Mouse (Mus musculus): Measurements from ENCODE around the gene Hesx1.

GRCm38 (mm10) chr14:27038783-27039182 is 44.6 kb downstream of the Hesx1 start, which contains the start of gene Il17rd:
- TF ChIP-seq POLR2A (IDR thresholded peaks at IDR 0.05; ENCODE audit: extremely low read depth, insufficient read depth, low read length) (no peak), CTCF (IDR thresholded peaks at IDR 0.05; ENCODE audit: extremely low read depth, insufficient read depth, low read length) (no peak)
